Mouse (Mus musculus) retina, adult 2 months (tissue): ENCODE results near the gene Abhd11.
"Not testable (repeated sequence)": the region's sequence is repeated elsewhere in the genome, so short reads cannot be mapped to it uniquely, and the experiment has no call there.

ENCODE experiments used
- DNase-seq: peaks from one replicate; pipeline ENCODE4 v3.0.0-alpha.2; 2012; ENCODE audit warnings: low read depth, low spot score

Abhd11 gene

DNA sequence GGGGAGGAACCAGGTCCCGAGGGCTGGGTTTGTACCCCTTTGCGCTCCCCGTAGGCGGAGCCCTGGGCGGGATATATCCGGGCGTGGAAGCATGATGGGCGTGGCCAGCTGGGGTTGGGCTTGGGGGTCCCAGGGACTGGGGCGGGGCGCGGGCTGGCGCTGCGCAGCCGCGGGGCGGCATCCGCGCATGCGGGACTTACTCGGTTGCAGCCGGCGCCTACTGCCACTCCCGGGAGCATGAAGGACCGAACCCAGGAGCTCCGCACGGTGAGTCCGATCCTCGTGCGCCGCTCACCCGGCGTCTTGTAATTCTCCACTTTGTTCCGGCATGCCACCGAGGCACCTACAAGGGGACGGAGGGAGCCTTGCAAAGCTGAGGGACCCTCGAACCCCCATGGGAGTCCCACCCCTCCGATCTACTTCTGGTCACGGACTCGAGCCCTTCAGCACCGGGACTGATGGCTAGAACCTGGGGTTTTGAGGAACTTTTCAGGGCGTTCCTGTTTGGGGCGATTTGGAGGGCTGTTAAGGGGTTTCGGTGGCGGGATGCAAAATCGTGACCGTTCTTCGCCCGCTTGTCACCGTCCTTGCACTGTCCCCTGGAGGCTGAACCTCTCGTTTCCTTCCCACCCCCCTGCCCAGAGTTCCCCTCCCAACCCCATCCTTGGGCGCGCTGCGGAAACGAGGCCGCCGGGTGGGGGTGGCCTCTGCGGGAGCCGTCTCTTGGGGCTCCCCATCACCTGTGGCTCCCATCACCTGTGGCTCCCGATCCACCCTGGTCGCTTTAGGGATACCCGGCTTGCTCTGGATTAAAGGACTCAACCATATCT, 14.6 kb downstream of the Abhd11 start, which contains the start of gene Stx1a:
Gene Stx1a (plus strand): TSS at position 139 of the 830 bp plus-strand sequence.
- no peak for DNase-seq

DNA sequence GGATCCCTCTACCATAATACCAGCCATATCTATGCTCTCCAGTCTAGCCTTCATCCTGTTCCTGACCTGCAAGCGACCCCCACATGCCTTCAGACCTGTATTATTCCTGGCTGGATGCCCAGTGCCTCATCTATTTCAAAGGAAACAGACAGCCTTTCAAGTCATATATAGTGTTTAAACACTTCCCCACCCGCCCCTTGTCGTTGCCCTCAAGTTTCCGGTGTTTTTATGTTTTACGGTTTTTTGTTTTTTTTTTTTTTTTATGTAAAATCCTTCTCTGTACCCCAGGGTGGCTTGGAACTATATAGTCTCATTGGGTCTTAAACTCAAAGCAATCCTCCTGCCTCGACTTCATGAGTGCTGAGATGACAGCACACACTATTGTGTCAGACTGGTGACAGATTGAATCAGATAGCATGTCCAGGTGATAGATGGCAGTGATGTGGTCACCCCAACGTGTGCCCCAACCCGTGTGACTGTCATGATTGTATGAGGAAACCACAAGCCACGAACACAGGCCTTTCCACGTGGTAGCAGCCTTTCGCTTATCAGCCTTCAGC, 15.8 kb downstream of the Abhd11 start:
- no peak for DNase-seq

DNA sequence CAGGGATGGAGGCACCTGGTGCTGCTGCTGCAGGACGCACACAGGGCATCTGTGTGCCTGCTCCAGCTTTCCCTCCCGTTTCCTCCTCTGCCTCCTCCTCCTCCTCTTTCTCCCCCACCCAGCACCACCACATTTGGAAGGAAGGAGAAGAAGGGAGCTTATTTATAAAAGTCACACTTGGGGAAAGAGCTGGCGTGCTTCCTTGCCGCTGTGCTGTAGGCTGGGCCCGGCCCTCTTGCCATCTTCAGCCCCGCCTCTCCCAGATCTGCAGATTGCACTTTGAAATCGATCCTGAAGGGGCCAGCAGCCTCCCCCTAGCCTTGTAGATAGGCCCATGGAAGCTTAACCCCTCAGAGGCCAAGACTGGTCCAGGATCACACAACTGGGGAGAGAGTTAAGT, 16.9 kb downstream of the Abhd11 start:
- DNase-seq = no peak

DNA sequence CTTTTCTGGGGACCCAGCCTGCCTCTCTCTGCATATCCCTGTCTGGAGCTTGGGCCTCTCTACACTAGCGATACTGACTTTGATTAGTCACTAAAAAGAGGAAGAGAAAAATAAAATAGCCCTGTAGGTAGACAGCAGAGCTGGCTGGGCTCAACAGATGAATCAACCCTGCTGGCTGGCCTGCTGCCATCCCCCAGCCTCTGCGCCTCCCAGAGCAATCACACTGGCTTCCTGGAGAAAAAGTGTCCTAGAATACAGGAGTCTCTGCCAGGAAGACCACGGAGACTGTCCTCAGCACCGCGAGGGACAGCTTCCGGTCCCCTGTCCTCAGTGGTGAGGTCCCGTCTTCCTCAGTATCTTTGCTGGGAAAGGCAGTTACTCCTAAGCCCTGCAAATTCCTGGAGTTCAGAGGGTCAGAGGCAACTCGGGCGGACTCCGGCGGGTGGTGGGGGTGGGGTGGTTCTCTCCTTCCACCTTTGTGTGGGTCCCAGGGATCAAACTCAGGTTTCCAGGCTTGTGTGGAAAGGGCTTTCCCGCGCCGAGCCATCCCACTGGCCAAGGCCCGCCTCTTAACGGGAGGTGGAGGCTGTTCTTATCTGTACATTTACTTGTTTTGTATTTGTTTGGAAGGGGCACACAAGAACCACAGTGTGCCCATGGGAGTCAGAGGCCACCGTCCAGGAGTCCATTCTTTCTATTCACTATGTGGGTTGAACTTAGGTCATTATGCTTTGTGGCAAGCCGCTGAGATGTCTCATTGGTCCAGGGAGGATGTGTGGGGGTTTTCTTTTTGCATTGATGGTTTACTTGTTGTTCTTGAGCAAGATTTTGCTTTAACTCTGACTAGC, 20.3 kb downstream of the Abhd11 start:
- no peak for DNase-seq

DNA sequence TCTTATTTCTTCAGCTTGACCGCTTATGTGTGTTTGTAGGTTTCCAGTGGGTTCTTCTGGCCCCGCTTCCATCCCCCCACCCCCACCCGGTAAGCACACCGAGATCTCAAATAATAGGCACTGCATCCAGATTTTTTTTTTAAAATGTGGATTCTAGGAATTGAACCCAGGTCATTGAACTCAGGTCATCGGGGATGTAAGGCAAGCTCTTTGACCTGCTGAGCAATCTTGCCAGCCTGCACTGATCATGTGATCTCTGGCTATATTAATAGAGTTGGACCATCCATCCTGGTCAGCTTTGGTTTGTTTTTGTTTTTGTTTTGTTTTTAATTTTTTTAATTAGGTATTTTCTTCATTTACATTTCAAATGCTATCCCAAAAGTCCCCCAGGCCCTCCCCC, 23.6 kb downstream of the Abhd11 start:
- no peak for DNase-seq

DNA sequence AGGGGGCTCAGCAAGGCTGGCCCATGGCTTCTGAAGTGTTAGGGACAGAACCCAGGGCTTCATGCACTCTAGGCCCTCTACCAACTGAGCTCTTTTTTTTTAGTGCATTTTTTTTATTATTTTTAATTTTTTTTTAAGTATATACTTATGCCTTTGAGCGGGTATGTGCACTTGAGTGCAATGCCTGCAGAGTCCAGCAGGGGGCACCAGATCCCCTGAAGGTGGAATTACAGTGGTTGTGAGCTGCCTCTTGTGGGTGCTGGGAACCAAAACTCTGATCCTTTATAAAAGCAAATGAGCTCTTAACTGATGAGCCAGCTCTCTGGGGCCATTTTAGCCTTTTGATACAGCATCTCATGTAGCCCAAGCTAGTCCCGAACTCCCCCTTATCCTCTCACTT, 25.6 kb downstream of the Abhd11 start:
- no peak for DNase-seq

DNA sequence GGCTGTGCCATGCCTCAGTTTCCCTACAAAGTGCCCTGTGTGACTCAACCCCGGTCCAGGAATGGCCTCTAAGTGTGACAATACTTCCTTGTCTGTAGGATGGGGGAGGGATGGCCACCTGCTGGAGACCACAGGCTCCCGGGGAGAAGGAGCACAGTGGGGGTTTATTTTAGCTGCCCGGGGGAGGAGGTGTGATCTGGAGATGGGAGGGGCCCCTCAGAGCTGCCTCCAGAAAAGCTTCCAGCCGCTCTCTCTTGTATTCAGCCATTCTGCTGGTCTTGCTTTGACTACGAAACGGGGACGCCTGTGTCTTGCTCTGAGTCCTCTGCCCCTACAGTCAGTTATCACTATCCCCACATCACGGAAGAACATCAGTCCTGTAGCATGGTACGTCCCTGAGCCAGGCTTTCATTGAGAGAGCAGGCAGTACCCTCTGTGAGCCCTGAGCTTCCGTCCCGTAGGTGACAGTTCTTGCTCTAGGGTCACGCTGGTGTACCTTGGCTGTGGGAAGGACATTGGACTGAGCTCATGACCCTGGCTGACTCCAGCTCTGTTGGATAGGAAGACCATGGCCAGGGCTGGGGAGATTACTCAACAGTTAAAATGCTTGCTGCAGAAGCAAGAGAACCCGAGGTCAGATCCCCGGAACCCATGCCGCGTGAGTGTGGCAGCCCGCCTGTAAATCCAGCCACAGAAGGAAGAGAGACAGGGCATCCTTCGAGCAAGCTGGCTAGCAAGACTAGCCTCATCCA, 26.8 kb downstream of the Abhd11 start:
- no peak for DNase-seq

DNA sequence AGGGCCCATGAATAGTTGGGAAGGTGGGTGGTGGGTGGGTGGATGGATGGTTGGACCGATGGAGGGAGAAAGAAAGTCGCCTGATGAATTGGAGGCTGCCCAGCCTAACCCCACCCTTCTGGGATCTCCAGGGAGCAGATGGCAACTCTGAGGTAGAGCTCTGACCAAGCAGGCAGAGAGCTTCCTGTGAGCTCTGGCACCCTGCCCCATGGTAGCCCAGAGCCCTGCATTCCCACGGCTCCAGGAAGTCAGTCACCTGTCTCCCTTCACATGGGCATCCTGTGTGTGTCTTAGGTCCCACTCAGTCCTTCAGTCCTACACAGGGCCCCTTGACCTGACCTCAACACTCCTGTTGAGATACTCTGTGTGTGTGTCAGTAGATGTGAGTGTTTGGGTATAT, 29.0 kb downstream of the Abhd11 start:
- DNase-seq = no peak

DNA sequence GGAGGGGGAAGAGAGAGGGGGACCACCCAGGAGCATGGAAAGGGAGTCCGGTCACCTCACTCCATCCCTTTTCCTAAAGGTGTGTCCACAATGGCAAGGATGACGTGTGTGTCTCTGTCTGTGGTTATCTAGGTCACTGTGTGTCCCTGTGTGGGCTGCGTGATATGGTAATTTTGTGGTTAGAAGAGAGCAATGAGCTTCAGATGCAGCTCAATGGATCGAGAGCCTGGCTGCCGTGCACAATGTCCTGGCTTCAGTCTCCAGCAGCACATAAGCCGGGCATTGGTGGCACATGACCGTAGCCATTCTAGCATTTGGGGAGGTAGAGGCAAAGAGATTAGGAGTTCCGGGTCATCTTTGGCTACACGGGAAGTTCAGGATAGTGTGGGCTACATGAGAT, 30.6 kb downstream of the Abhd11 start:
- DNase-seq = no peak

DNA sequence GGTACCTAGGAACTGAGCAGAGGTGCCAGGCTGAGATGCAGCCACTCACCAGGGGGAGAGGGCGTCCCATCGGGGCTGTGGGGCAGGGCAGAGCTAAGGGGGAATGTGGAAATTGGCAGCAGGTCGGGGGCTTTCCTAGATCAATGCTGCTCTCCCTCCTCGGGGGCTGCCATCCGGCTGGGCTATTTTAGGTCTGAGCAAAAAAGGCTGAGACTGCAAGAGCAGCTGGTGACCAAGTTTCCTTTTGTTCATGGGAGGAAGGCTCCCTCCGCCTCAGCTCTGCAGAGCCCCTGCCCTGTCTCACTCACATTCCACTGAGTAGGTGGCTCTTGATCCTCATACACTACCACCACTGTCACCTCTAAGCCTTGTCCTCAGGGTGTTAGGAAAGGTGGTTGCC, 31.1 kb downstream of the Abhd11 start:
- no peak for DNase-seq

DNA sequence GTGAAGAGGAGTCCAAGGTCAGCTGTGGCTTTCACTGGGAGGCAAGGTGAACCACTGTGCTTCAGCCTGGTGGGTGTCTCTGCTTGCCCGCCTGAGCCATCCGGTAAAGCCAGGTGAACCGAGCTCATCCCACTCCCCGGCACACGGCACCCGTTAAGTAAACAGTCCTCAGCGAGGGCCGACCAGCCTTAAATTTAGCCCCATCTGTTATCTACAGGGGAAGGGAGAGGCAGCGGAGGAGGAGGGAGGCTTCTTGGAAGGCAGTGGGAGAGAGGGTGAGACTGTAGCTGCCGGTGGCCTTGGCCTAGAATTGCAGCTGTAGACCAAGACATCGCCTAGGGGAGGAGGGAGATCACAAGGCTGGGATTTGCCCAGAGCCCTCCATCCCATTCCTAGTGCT, 31.8 kb downstream of the Abhd11 start:
- DNase-seq = no peak

DNA sequence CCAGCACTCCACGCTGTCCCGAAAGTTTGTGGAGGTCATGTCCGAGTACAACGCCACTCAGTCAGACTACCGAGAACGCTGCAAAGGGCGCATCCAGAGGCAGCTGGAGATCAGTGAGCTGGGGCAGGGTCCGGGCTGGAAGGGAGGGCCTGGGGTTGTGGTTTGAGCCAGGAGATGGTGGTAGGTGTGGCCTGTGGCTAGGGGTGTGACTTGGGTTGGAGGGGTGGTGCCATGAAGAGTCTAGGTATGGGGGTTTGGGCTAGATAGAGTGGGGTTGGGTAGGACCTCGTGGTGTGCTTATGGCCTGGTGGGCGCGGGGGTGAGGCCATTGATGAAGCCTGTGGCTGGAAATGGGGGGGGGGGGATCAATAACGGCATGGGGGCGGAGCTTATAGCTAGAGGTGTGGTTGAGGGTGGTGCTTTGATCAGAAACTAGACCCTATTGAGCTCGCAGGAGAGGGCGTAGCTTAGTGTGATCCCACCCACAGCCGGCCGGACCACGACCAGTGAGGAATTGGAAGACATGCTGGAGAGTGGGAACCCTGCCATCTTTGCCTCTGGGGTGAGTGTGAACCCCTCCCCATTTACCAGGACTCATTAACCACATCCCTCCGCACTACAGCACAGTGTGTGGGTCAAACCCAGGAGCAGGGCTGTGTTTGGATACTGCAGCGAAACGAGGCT, 33.3 kb downstream of the Abhd11 start:
- no peak for DNase-seq

DNA sequence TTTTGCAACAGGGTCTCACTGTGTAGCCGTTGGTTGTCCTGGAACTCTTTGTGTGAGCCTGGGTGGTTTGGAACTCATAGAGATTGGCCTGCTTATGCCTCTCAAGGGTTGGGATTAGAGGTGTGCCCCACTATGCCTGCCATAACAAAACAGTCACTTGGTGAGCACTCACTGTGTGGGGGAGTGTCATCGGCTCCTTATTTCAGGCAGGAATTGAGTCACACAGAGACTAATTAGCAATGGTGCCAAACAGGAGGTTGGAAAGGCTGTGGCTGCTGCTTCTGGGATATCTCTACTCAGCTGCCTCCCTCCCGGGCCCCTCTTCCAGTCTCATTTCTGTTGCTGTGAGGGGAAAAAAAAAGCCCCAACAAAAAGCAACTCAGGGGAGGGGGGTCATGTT, 35.6 kb downstream of the Abhd11 start:
- DNase-seq = no peak

DNA sequence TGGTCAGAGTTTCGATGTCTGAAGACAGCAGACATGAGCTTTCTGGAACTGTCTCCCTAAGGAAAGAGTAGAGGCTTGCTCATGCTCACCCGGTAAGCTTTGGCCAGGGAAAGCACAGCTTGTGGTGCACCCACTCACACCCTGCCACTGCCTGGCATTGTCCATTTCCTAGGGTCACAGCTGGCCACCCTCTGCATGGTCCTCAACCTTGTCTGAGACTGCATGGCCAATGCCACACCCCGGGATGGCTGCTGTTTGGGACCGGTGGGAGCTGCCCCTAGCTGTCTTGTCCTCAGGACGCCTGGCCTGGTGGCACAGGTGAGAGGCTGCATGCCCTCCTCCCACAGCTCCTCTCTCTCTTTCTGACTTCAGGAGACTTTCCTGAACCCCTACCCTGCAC, 39.6 kb downstream of the Abhd11 start:
- DNase-seq = no peak

DNA sequence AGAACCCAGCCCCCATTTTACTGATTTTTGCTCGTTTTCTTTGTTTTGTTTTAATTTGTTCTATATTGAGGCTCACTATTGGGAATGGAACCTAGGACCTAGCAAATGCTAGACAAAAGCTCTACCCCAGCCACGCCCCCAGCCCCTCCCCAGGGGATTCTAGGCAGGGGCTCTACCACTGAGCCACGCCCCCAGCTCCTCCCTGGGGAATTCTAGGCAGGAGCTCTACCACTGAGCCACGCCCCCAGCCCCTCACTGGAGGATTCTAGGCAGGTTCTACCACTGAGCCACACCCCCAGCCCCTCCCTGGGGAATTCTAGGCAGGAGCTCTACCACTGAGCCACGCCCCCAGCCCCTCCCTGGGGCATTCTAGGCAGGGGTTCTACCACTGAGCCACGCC, 40.3 kb downstream of the Abhd11 start:
- DNase-seq = not testable (repeated sequence)

DNA sequence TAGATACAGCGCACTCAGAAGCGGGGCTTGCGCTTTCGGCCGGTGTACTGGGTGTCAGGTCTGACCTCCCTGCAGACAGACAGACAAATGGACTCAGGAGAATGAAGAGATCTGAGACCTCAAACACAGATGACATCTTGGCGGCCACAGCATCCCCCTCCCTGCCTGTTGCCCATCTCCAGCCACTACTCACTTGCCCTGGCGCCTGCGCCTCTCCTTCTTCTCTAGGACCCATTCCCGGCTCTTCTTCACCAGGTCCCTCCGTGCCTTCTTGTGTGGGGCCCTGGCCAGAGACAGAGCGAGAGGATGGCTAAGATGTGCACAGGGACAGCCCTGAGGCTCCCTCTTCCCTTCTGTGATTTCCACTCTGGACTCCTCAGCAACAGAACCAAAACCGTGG, 44.4 kb downstream of the Abhd11 start:
- DNase-seq = no peak
